Mouse (Mus musculus): ENCODE measurements around the gene Prickle4. TPM values are rescaled to one million over a fixed set of nuclear protein-coding genes. Genes with fewer than 3 reads are reported as not detected.

The Prickle4 gene
- polyA plus RNA-seq, 1 experiment from 2014 or later: 0.44 TPM

GRCm38 (mm10) chr17:47699055-47699454, 4.5 kb upstream of the Prickle4 start:
- Histone ChIP-seq H3K36me3 (ENCODE audit: control insufficient read depth, insufficient read depth, low read length) (no peaks in the 10 kb centered on the region; the same call in 1 of the 2 replicates), H3K4me1 (replicated peaks; ENCODE audit: control insufficient read depth, insufficient read depth, low read length) (peaks cover 18% of the 10 kb centered on the region), H3K4me2 (no peak overlapping the region), H3K27ac (ENCODE audit: low read depth, low read length) (0 out of 2 replicates have a peak overlapping the region, but pooled peaks have one; percentile 19), H3K9ac (ENCODE audit: low read depth, low read length) (no peak overlapping the region), H3K9me3 (ENCODE audit: control insufficient read depth, low read length) (no peaks in the 10 kb centered on the region), H3K4me3 (ENCODE audit: low read depth, low read length) (no peak overlapping the region), H3K27me3 (replicated peaks; ENCODE audit: control insufficient read depth, insufficient read depth, low read length) (peaks cover 41% of the 10 kb centered on the region)
- DNase-seq (ENCODE audit: low spot score): no peak
- no peak for ATAC-seq (replicated peaks; ENCODE audit: low FRiP score)
- 84% methylated on average over 2 of the region's 2 CpGs for WGBS

GRCm38 (mm10) chr17:47698156-47698555, 3.6 kb upstream of the Prickle4 start:
- Histone ChIP-seq H3K9ac (ENCODE audit: low read depth, low read length) (no peak overlapping the region), H3K36me3 (ENCODE audit: control insufficient read depth, insufficient read depth, low read length) (no peaks in the 10 kb centered on the region; the same call in 1 of the 2 replicates), H3K4me1 (replicated peaks; ENCODE audit: control insufficient read depth, insufficient read depth, low read length) (peaks cover 16% of the 10 kb centered on the region), H3K9me3 (ENCODE audit: control insufficient read depth, low read length) (no peaks in the 10 kb centered on the region), H3K27ac (ENCODE audit: low read depth, low read length) (no peak overlapping the region), H3K4me2 (no peak overlapping the region), H3K27me3 (replicated peaks; ENCODE audit: control insufficient read depth, insufficient read depth, low read length) (peaks cover 36% of the 10 kb centered on the region), H3K4me3 (ENCODE audit: low read depth, low read length) (no peak overlapping the region)
- DNase-seq (ENCODE audit: low spot score) (no peak), ATAC-seq (replicated peaks; ENCODE audit: low FRiP score) (no peak)
- 85% methylated on average over 10 of the region's 10 CpGs for WGBS

- no peak for ATAC-seq (replicated peaks; ENCODE audit: low FRiP score)
- Histone ChIP-seq H3K4me1 (replicated peaks; ENCODE audit: control insufficient read depth, insufficient read depth, low read length) (peaks cover 12% of the 10 kb centered on the region), H3K9ac (ENCODE audit: low read depth, low read length) (peak overlapping the region; percentile 75), H3K27ac (ENCODE audit: low read depth, low read length) (peak overlapping the region; percentile 26; the same call in 1 of the 2 replicates), H3K27me3 (replicated peaks; ENCODE audit: control insufficient read depth, insufficient read depth, low read length) (peaks cover 20% of the 10 kb centered on the region), H3K4me3 (ENCODE audit: low read depth, low read length) (peak overlapping the region; percentile 77), H3K9me3 (ENCODE audit: control insufficient read depth, low read length) (no peaks in the 10 kb centered on the region), H3K4me2 (peak overlapping the region; percentile 96), H3K36me3 (ENCODE audit: control insufficient read depth, insufficient read depth, low read length) (no peaks in the 10 kb centered on the region)
- WGBS: under 1% methylated on average over 16 of the region's 23 CpGs
- DNase-seq (ENCODE audit: low spot score): no peak
Measured at GRCm38 (mm10) chr17:47695337-47695710, 788 bp upstream of the Prickle4 start.

GRCm38 (mm10) chr17:47694442-47694502, 264 bp downstream of the Prickle4 start, which contains the start of gene Gm21981:
Gm21981 (minus strand) TSS chr17:47694455.
- H3K4me2 ChIP-seq: peak within 1 kb of the TSS; percentile 96
- 0% methylated on average over 3 of the region's 3 CpGs for WGBS

GRCm38 (mm10) chr17:47693671-47694441, 680 bp downstream of the Prickle4 start:
- Histone ChIP-seq H3K27ac (ENCODE audit: low read depth, low read length) (no peak overlapping the region), H3K4me1 (replicated peaks; ENCODE audit: control insufficient read depth, insufficient read depth, low read length) (peaks cover 14% of the 10 kb centered on the region), H3K36me3 (ENCODE audit: control insufficient read depth, insufficient read depth, low read length) (no peaks in the 10 kb centered on the region), H3K27me3 (replicated peaks; ENCODE audit: control insufficient read depth, insufficient read depth, low read length) (peaks cover 20% of the 10 kb centered on the region), H3K9ac (ENCODE audit: low read depth, low read length) (peak overlapping the region; percentile 75; the same call in 1 of the 2 replicates), H3K9me3 (ENCODE audit: control insufficient read depth, low read length) (no peaks in the 10 kb centered on the region), H3K4me3 (ENCODE audit: low read depth, low read length) (peak overlapping the region; percentile 77), H3K4me2 (peak overlapping the region; percentile 96)
- 40% methylated on average over 13 of the region's 13 CpGs for WGBS
- ATAC-seq (replicated peaks; ENCODE audit: low FRiP score) (no peak), DNase-seq (ENCODE audit: low spot score) (no peak)

More at GRCm38 (mm10) chr17:47694442-47694502, 264 bp downstream of the Prickle4 start, which contains the start of gene Gm21981:
- Histone ChIP-seq H3K27ac (ENCODE audit: low read depth, low read length) (peak within 1 kb of the TSS; percentile 26), H3K4me1 (replicated peaks; ENCODE audit: control insufficient read depth, insufficient read depth, low read length) (peaks cover 12% of the 10 kb centered on the region), H3K36me3 (ENCODE audit: control insufficient read depth, insufficient read depth, low read length) (no peaks in the 10 kb centered on the region), H3K27me3 (replicated peaks; ENCODE audit: control insufficient read depth, insufficient read depth, low read length) (peaks cover 20% of the 10 kb centered on the region), H3K4me3 (ENCODE audit: low read depth, low read length) (peak within 1 kb of the TSS; percentile 77), H3K9ac (ENCODE audit: low read depth, low read length) (peak within 1 kb of the TSS; percentile 75), H3K9me3 (ENCODE audit: control insufficient read depth, low read length) (no peaks in the 10 kb centered on the region)
- no peak for DNase-seq (ENCODE audit: low spot score)
- no peak for ATAC-seq (replicated peaks; ENCODE audit: low FRiP score)

GRCm38 (mm10) chr17:47691650-47692049, 2.9 kb downstream of the Prickle4 start:
- Histone ChIP-seq H3K36me3 (ENCODE audit: control insufficient read depth, insufficient read depth, low read length) (no peaks in the 10 kb centered on the region), H3K4me1 (replicated peaks; ENCODE audit: control insufficient read depth, insufficient read depth, low read length) (peaks cover 21% of the 10 kb centered on the region)
- WGBS: 93% methylated on average over 3 of the region's 3 CpGs

GRCm38 (mm10) chr17:47689894-47690293, 4.6 kb downstream of the Prickle4 start:
- H3K9me3 ChIP-seq (ENCODE audit: control insufficient read depth, low read length): no peaks in the 10 kb centered on the region
- no peak for DNase-seq (ENCODE audit: low spot score)
- H3K4me3 ChIP-seq (ENCODE audit: low read depth, low read length): no peak overlapping the region
- peaks cover 6% of the 10 kb centered on the region for H3K27me3 ChIP-seq (replicated peaks; ENCODE audit: control insufficient read depth, insufficient read depth, low read length)
- no peak overlapping the region for H3K9ac ChIP-seq (ENCODE audit: low read depth, low read length)
- peaks cover 16% of the 10 kb centered on the region for H3K4me1 ChIP-seq (replicated peaks; ENCODE audit: control insufficient read depth, insufficient read depth, low read length)
- WGBS: 71% methylated on average over 7 of the region's 8 CpGs
- no peak overlapping the region for H3K27ac ChIP-seq (ENCODE audit: low read depth, low read length)
- no peak for ATAC-seq (replicated peaks; ENCODE audit: low FRiP score)
- H3K4me2 ChIP-seq: no peak overlapping the region
- peaks cover 8% of the 10 kb centered on the region; the same call in 1 of the 2 replicates for H3K36me3 ChIP-seq (ENCODE audit: control insufficient read depth, insufficient read depth, low read length)

More at GRCm38 (mm10) chr17:47691650-47692049, 2.9 kb downstream of the Prickle4 start:
- H3K27me3 ChIP-seq (replicated peaks; ENCODE audit: control insufficient read depth, insufficient read depth, low read length): peaks cover 11% of the 10 kb centered on the region
- no peak overlapping the region for H3K9ac ChIP-seq (ENCODE audit: low read depth, low read length)
- H3K4me2 ChIP-seq: no peak overlapping the region
- no peak overlapping the region for H3K27ac ChIP-seq (ENCODE audit: low read depth, low read length)
- DNase-seq (ENCODE audit: low spot score): no peak
- no peak overlapping the region for H3K4me3 ChIP-seq (ENCODE audit: low read depth, low read length)
- no peaks in the 10 kb centered on the region for H3K9me3 ChIP-seq (ENCODE audit: control insufficient read depth, low read length)
- ATAC-seq (replicated peaks; ENCODE audit: low FRiP score): no peak

- H3K4me3 ChIP-seq (ENCODE audit: low read depth, low read length): peak within 1 kb of the TSS; percentile 81
- peaks cover 5% of the 10 kb centered on the region for H3K27me3 ChIP-seq (replicated peaks; ENCODE audit: control insufficient read depth, insufficient read depth, low read length)
- WGBS: 1% methylated on average over 58 of the region's 58 CpGs
- H3K4me2 ChIP-seq: peak within 1 kb of the TSS; percentile 95
- H3K9me3 ChIP-seq (ENCODE audit: control insufficient read depth, low read length): no peaks in the 10 kb centered on the region
- H3K4me1 ChIP-seq (replicated peaks; ENCODE audit: control insufficient read depth, insufficient read depth, low read length): peaks cover 11% of the 10 kb centered on the region
- peak; percentile 67 for ATAC-seq (replicated peaks; ENCODE audit: low FRiP score)
- DNase-seq (ENCODE audit: low spot score): peak; percentile 83
- H3K9ac ChIP-seq (ENCODE audit: low read depth, low read length): peak within 1 kb of the TSS; percentile 83
- peak within 1 kb of the TSS; percentile 75 for H3K27ac ChIP-seq (ENCODE audit: low read depth, low read length)
- H3K36me3 ChIP-seq (ENCODE audit: control insufficient read depth, insufficient read depth, low read length): peaks cover 13% of the 10 kb centered on the region; the same call in 1 of the 2 replicates
Measured at GRCm38 (mm10) chr17:47688608-47689575, 5.6 kb downstream of the Prickle4 start, which contains the start of gene Frs3. Frs3 (plus strand) TSS chr17:47689030.

All from liver, embryonic 11.5 days (tissue).